ENCODE assay signal across 8 mouse cellular contexts in genomic region chr2:132597226-132597625, GRCm38 (mm10). TPM values are rescaled to one million over a fixed set of nuclear protein-coding genes. Genes with fewer than 3 reads are reported as not detected.
DNase-seq lines count a peak whose midpoint lies in the region; ATAC-seq and TF ChIP-seq lines count a peak whose summit lies in the region.
"Had no signal": no experiment of that assay in that cellular context is flagged by ENCODE, and none has a peak within 500 bp of the region (broad histone marks: within the 10 kb centered on the region; RNA-seq: fewer than 3 reads in every experiment).

No protein-coding gene starts in this region.

- intact Hi-C loops in heart, postnatal 14 days (cut with DNase I) = no loop called here

- H3K9ac ChIP-seq in forebrain, embryonic 16.5 days (replicated peaks; ENCODE audit: low read depth, low read length) = no peak overlapping the region
- H3K9ac ChIP-seq: neural tube, embryonic 13.5 days had no signal

- no peak for TF ChIP-seq CTCF in cerebellum, adult 2 months (IDR thresholded peaks at IDR 0.05; ENCODE audit: borderline replicate concordance, insufficient read depth, low read depth, low read length)

- peak; percentile 9 for DNase-seq in right cerebral cortex, postnatal 25 days
- DNase-seq in right cerebral cortex, adult 2 months (ENCODE audit: low spot score in 2 of 2) = no peak
- DNase-seq in heart, postnatal 14 days = peak; percentile 29 to 45
- no peak for DNase-seq in cerebellum, adult 2 months
- no peak for DNase-seq in cerebellum, postnatal 4 days (ENCODE audit: low spot score in 2 of 2)

- no peak overlapping the region for H3K4me2 ChIP-seq in forebrain, embryonic 16.5 days (ENCODE audit: low read length)
- H3K4me2 ChIP-seq: neural tube, embryonic 13.5 days had no signal

- no peak overlapping the region for H3K27ac ChIP-seq in forebrain, embryonic 16.5 days (ENCODE audit: low read length)
- H3K27ac ChIP-seq in cerebellum, adult 2 months (ENCODE audit: insufficient read depth, low read length) = no peak overlapping the region

- no peak for TF ChIP-seq POLR2A in cerebellum, adult 2 months (IDR thresholded peaks at IDR 0.05; ENCODE audit: borderline replicate concordance, insufficient read depth, low read length)

- H3K4me3 ChIP-seq in forebrain, embryonic 16.5 days (replicated peaks; ENCODE audit: low read length) = no peak overlapping the region
- H3K4me3 ChIP-seq in cerebellum, adult 2 months (replicated peaks; ENCODE audit: insufficient read depth, low read depth, low read length) = no peak overlapping the region
- H3K4me3 ChIP-seq: neural tube, embryonic 13.5 days had no signal

- no peaks in the 10 kb centered on the region for H3K4me1 ChIP-seq in forebrain, embryonic 16.5 days (replicated peaks; ENCODE audit: control insufficient read depth, insufficient read depth, low read length)
- H3K4me1 ChIP-seq in cerebellum, adult 2 months (ENCODE audit: control insufficient read depth, insufficient read depth, low read length) = peaks cover 3% of the 10 kb centered on the region; the same call in 1 of the 2 replicates
- H3K4me1 ChIP-seq: neural tube, embryonic 13.5 days had no signal

- H3K27me3 ChIP-seq in forebrain, embryonic 16.5 days (replicated peaks; ENCODE audit: control insufficient read depth, insufficient read depth, low read length) = no peaks in the 10 kb centered on the region
- no peaks in the 10 kb centered on the region for H3K27me3 ChIP-seq in cerebellum, adult 2 months (ENCODE audit: control insufficient read depth, insufficient read depth, low read length)
- H3K27me3 ChIP-seq: neural tube, embryonic 13.5 days had no signal

- H3K36me3 ChIP-seq in forebrain, embryonic 16.5 days (ENCODE audit: control insufficient read depth, insufficient read depth) = no peaks in the 10 kb centered on the region
- H3K36me3 ChIP-seq: neural tube, embryonic 13.5 days had no signal

- no peaks in the 10 kb centered on the region for H3K9me3 ChIP-seq in forebrain, embryonic 16.5 days (ENCODE audit: control insufficient read depth, low read length)
- H3K9me3 ChIP-seq: neural tube, embryonic 13.5 days had no signal

- peak; percentile 41 for ATAC-seq in monocyte, adult 5-6 weeks (replicated peaks; ENCODE audit: insufficient number of reproducible peaks, low FRiP score, low TSS enrichment, poor library complexity, severe bottlenecking)
- no peak for ATAC-seq in forebrain, embryonic 16.5 days

- 72% methylated on average over 8 of the region's 8 CpGs for WGBS in forebrain, embryonic 16.5 days
- WGBS in cerebellum, adult 2 months = 79% methylated on average over 8 of the region's 8 CpGs

RNA-seq across cellular contexts. Expression of gene Gpcpd1, which starts 9.7 kb away (rescaled TPM):
- 100 to 1,000 TPM; 219 to 274 TPM for total RNA-seq in heart, postnatal 14 days (2021)
- 230 to 311 TPM (median 284 TPM) in 3 replicates for total RNA-seq in monocyte, adult 5-6 weeks (2017)
- polyA plus RNA-seq in forebrain, embryonic 16.5 days (2015; fragmentation: Nextera tagmentation; extraction: Ambion mirVana) = 78.3 and 84.1 TPM in 2 replicates
- polyA plus RNA-seq in cerebellum, adult 2 months (2012; rRNA removed) = 81.5 and 88.2 TPM in 2 replicates

Comparison
In these comparisons a context has a peak if more than half of its experiments do, and no peak if none do; other contexts are left out.
1. DNase-seq: peak in right cerebral cortex, postnatal 25 days (single experiment) and heart, postnatal 14 days (2 of 2); none in right cerebral cortex, adult 2 months (0 of 2), cerebellum, adult 2 months (0 of 2) and cerebellum, postnatal 4 days (0 of 2).